Mouse (Mus musculus) heart, adult 11 months (tissue): ENCODE results near the gene Lag3.

Experiments used
- DNase-seq: peaks from one replicate; pipeline ENCODE4 v3.0.0; 2022

Gene Lag3

GRCm38 (mm10) chr6:124919695-124920317, 8.3 kb upstream of the Lag3 start, which contains the start of gene Ptms:
Gene Ptms (minus strand): TSS chr6:124920103.
- peak; percentile 100 for DNase-seq

- DNase-seq, result peak; percentile 91
Measured at GRCm38 (mm10) chr6:124918890-124919627, 7.6 kb upstream of the Lag3 start.

GRCm38 (mm10) chr6:124918331-124918690, 6.8 kb upstream of the Lag3 start:
- no peak for DNase-seq

- peak; percentile 100 for DNase-seq
Measured at GRCm38 (mm10) chr6:124917518-124918330, 6.2 kb upstream of the Lag3 start.

- peak; percentile 99 for DNase-seq
Measured at GRCm38 (mm10) chr6:124916695-124917517, 5.4 kb upstream of the Lag3 start.

GRCm38 (mm10) chr6:124915942-124916694, 4.6 kb upstream of the Lag3 start:
- DNase-seq, result peak; percentile 95

- peak; percentile 95 for DNase-seq
Measured at GRCm38 (mm10) chr6:124915160-124915941, 3.8 kb upstream of the Lag3 start.

- no peak for DNase-seq
Measured at GRCm38 (mm10) chr6:124914511-124914910, 3.0 kb upstream of the Lag3 start.

- DNase-seq, result no peak
Measured at GRCm38 (mm10) chr6:124913721-124914285, 2.3 kb upstream of the Lag3 start.

GRCm38 (mm10) chr6:124913214-124913613, 1.7 kb upstream of the Lag3 start:
- DNase-seq, result no peak

- DNase-seq, result no peak
Measured at GRCm38 (mm10) chr6:124910032-124910431, 1.5 kb downstream of the Lag3 start.

- DNase-seq, result no peak
Measured at GRCm38 (mm10) chr6:124907767-124908166, 3.7 kb downstream of the Lag3 start.

GRCm38 (mm10) chr6:124904991-124905860, 6.3 kb downstream of the Lag3 start:
- DNase-seq, result no peak

- DNase-seq, result peak; percentile 98
Measured at GRCm38 (mm10) chr6:124904161-124904981, 7.1 kb downstream of the Lag3 start.

GRCm38 (mm10) chr6:124903580-124904151, 7.8 kb downstream of the Lag3 start:
- DNase-seq, result peak; percentile 99

- DNase-seq, result no peak
Measured at GRCm38 (mm10) chr6:124901851-124902250, 9.7 kb downstream of the Lag3 start.

GRCm38 (mm10) chr6:124900801-124901480, 10.6 kb downstream of the Lag3 start:
- peak; percentile 98 for DNase-seq
